In genomic region chr4:147867563-147868449, GRCm38 (mm10) we compare ENCODE assay signal across 8 mouse cellular contexts. TPM values are rescaled to one million over a fixed set of nuclear protein-coding genes. Genes with fewer than 3 reads are reported as not detected.
DNase-seq lines count a peak whose midpoint lies in the region; ATAC-seq and TF ChIP-seq lines count a peak whose summit lies in the region.

No protein-coding gene starts in this region.

- H3K79me2 ChIP-seq in MEL (ENCODE audit: control insufficient read depth, insufficient read depth, low read length, poor library complexity) (peaks cover 24% of the 10 kb centered on the region), macrophage (ENCODE audit: inconsistent target) (peaks cover 49% of the 10 kb centered on the region)

- peaks cover 53% of the 10 kb centered on the region for H3K36me3 ChIP-seq in heart, embryonic 10.5 days
- H3K36me3 ChIP-seq in MEL (ENCODE audit: control insufficient read depth in 1 of 2, insufficient read depth in 2 of 2, low read length in 2 of 2) (no peaks in the 10 kb centered on the region; a peak in 1 of 4 replicates), macrophage (ENCODE audit: inconsistent target) (peaks cover 6% of the 10 kb centered on the region; the same call in 1 of the 2 replicates)
- H3K36me3 ChIP-seq in heart, embryonic 15.5 days: peaks cover 35% of the 10 kb centered on the region

- H3K27ac ChIP-seq in heart, embryonic 10.5 days: peak overlapping the region; percentile 85
- H3K27ac ChIP-seq in MEL (ENCODE audit: control insufficient read depth, low read depth, low read length) (peak overlapping the region; percentile 46), macrophage (peak overlapping the region; percentile 65)
- H3K27ac ChIP-seq in heart, embryonic 15.5 days: peak overlapping the region; percentile 83

- no peaks in the 10 kb centered on the region for H3K9me3 ChIP-seq in heart, embryonic 10.5 days
- no peaks in the 10 kb centered on the region for H3K9me3 ChIP-seq in MEL (replicated peaks; ENCODE audit: insufficient read depth, low read length)
- H3K9me3 ChIP-seq in heart, embryonic 15.5 days (replicated peaks): no peaks in the 10 kb centered on the region

- TF ChIP-seq CTCF in MEL (IDR thresholded peaks at IDR 0.05 in 2 of 3, conservative IDR thresholded peaks at IDR 0.05 in 1 of 3; ENCODE audit: control insufficient read depth in 1 of 3, insufficient read depth in 1 of 3, low read depth in 2 of 3, low read length in 3 of 3, poor library complexity in 1 of 3, severe bottlenecking in 1 of 3): no peak

- 11% methylated on average over 22 of the region's 22 CpGs for WGBS in heart, embryonic 10.5 days
- WGBS in heart, embryonic 15.5 days: 6% methylated on average over 22 of the region's 22 CpGs
- WGBS in macrophage (ENCODE audit: missing documents): 7% methylated on average over 22 of the region's 22 CpGs

- DNase-seq in heart, embryonic 10.5 days (ENCODE audit: low spot score): no peak
- no peak for DNase-seq in heart, postnatal 10 days
- DNase-seq in MEL (ENCODE audit: low read depth, low spot score): peak; percentile 29
- no peak for DNase-seq in thymus, postnatal 0 days (ENCODE audit: low spot score)
- DNase-seq in left cerebral cortex, adult 9 months (ENCODE audit: low spot score in 2 of 2): no peak

- peak overlapping the region; percentile 69 for H3K4me2 ChIP-seq in heart, embryonic 15.5 days

- no peak for ATAC-seq in heart, embryonic 15.5 days (replicated peaks; ENCODE audit: insufficient number of reproducible peaks, insufficient read depth, low FRiP score, low read depth)
- no peak for ATAC-seq in erythroid progenitor cell, adult 5-6 weeks (replicated peaks; ENCODE audit: low FRiP score, poor library complexity, severe bottlenecking)

- peak overlapping the region; percentile 80 for H3K9ac ChIP-seq in MEL (ENCODE audit: control insufficient read depth, low read depth, low read length, poor library complexity, severe bottlenecking)
- H3K9ac ChIP-seq in heart, embryonic 15.5 days: peak overlapping the region; percentile 72

- peak overlapping the region; percentile 89 for H3K4me3 ChIP-seq in heart, embryonic 10.5 days
- H3K4me3 ChIP-seq in MEL (ENCODE audit: control insufficient read depth in 1 of 2, insufficient read depth in 1 of 2, low read depth in 2 of 2, low read length in 2 of 2) (peak overlapping the region; percentile 88 to 94), macrophage (ENCODE audit: inconsistent target) (peak overlapping the region; percentile 90)
- peak overlapping the region; percentile 65 for H3K4me3 ChIP-seq in heart, embryonic 15.5 days

- no peak for TF ChIP-seq EP300 in MEL (IDR thresholded peaks at IDR 0.05; ENCODE audit: low read depth in 1 of 2, low read length in 2 of 2)

- TF ChIP-seq RAD21 in MEL (IDR thresholded peaks at IDR 0.05; ENCODE audit: low read depth, low read length): no peak

- no peak for TF ChIP-seq POLR2A in MEL (IDR thresholded peaks at IDR 0.05; ENCODE audit: control insufficient read depth in 1 of 2, insufficient read depth in 1 of 2, low read depth in 1 of 2, low read length in 2 of 2, poor library complexity in 1 of 2)

- H3K27me3 ChIP-seq in heart, embryonic 10.5 days (ENCODE audit: insufficient read depth, poor library complexity, severe bottlenecking): no peaks in the 10 kb centered on the region
- no peaks in the 10 kb centered on the region for H3K27me3 ChIP-seq in MEL (ENCODE audit: control insufficient read depth in 1 of 2, insufficient read depth in 2 of 2, low read length in 2 of 2)
- no peaks in the 10 kb centered on the region for H3K27me3 ChIP-seq in heart, embryonic 15.5 days

- intact Hi-C loops in heart, postnatal 10 days (cut with DNase I): no loop called here

- H3K4me1 ChIP-seq in heart, embryonic 10.5 days: peaks cover 27% of the 10 kb centered on the region
- H3K4me1 ChIP-seq in MEL (ENCODE audit: control insufficient read depth in 1 of 2, insufficient read depth in 2 of 2, low read length in 2 of 2): peaks cover 5 to 20% of the 10 kb centered on the region in 2 experiments; a peak in 3 of 4 replicates
- peaks cover 25% of the 10 kb centered on the region for H3K4me1 ChIP-seq in heart, embryonic 15.5 days (replicated peaks)

RNA-seq across cellular contexts. Expression of gene Miip, which starts 0.8 kb away (rescaled TPM):
- 36.1 and 49.7 TPM in 2 replicates for polyA plus RNA-seq in heart, embryonic 10.5 days (2016; fragmentation: Nextera tagmentation; extraction: Ambion mirVana)
- 10 to 100 TPM in 1 of 2 experiments, 1 to 10 TPM in 1; 8.8 to 12.4 TPM for total RNA-seq in heart, postnatal 10 days (2021)
- total RNA-seq in MEL (2012; rRNA removed): 19.0 and 22.8 TPM in 2 replicates
- polyA plus RNA-seq in MEL (2012; ENCODE audit: insufficient read depth in 1 of 2, insufficient read length in 2 of 2, low read depth in 1 of 2, low replicate concordance in 2 of 2, missing spikeins in 1 of 2): 10 to 100 TPM in 1 of 2 experiments, not detected in 1; 31.4 TPM
- polyA plus RNA-seq in heart, embryonic 15.5 days (2015; fragmentation: Nextera tagmentation; extraction: Ambion mirVana): 24.1 and 33.0 TPM in 2 replicates
- 100 to 1,000 TPM in 2 of 26 experiments, 10 to 100 TPM in 24; 27.6 to 111 (median 54.3) TPM for total RNA-seq in macrophage (2018; cell fraction: chromatin; rRNA removed)
- 10 to 100 TPM in 8 of 26 experiments, 1 to 10 TPM in 18; 6.3 to 14.5 (median 8.8) TPM for total RNA-seq in macrophage (2018; cell fraction: cytosol; rRNA removed)
- total RNA-seq in macrophage (2018; cell fraction: nucleus; rRNA removed): 10 to 100 TPM; 11.4 to 91.0 (median 42.0) TPM
- 6.2 to 15.8 TPM (median 11.0 TPM) in 3 replicates for polyA plus RNA-seq in macrophage (2018)
- 73.5 and 88.4 TPM in 2 replicates for polyA plus RNA-seq in thymus, postnatal 0 days (2015; fragmentation: Nextera tagmentation; extraction: Ambion mirVana)
- total RNA-seq in erythroid progenitor cell, adult 5-6 weeks (2015; ENCODE audit: low replicate concordance): 134 and 157 TPM in 2 replicates
- 131 and 165 TPM in 2 replicates for total RNA-seq in erythroid progenitor cell, adult 5-6 weeks (2017; ENCODE audit: low replicate concordance)

RNA-seq across cellular contexts. Expression of gene Fv1, which starts 1.0 kb away (rescaled TPM):
- polyA plus RNA-seq in heart, embryonic 10.5 days (2016; fragmentation: Nextera tagmentation; extraction: Ambion mirVana): 8.7 and 8.8 TPM in 2 replicates
- total RNA-seq in heart, postnatal 10 days (2021): 10 to 100 TPM; 11.2 to 14.3 TPM
- 3.0 and 3.8 TPM in 2 replicates for total RNA-seq in MEL (2012; rRNA removed)
- polyA plus RNA-seq in MEL (2012; ENCODE audit: insufficient read depth in 1 of 2, insufficient read length in 2 of 2, low read depth in 1 of 2, low replicate concordance in 2 of 2, missing spikeins in 1 of 2) (1 to 10 TPM in 1 of 2 experiments, not detected in 1; 4.6 TPM), macrophage (2018) (0.62 to 2.3 TPM (median 0.75 TPM) in 3 replicates)
- polyA plus RNA-seq in heart, embryonic 15.5 days (2015; fragmentation: Nextera tagmentation; extraction: Ambion mirVana): 10.0 and 10.2 TPM in 2 replicates
- 10 to 100 TPM in 3 of 26 experiments, 1 to 10 TPM in 23; 1.7 to 15.4 (median 5.0) TPM for total RNA-seq in macrophage (2018; cell fraction: chromatin; rRNA removed)
- 1 to 10 TPM in 10 of 26 experiments, under 1 TPM in 16; 0.29 to 1.6 (median 0.75) TPM for total RNA-seq in macrophage (2018; cell fraction: cytosol; rRNA removed)
- total RNA-seq in macrophage (2018; cell fraction: nucleus; rRNA removed): 10 to 100 TPM in 1 of 26 experiments, 1 to 10 TPM in 23, under 1 TPM in 2; 0.83 to 13.1 (median 3.4) TPM
- 4.7 and 4.9 TPM in 2 replicates for polyA plus RNA-seq in thymus, postnatal 0 days (2015; fragmentation: Nextera tagmentation; extraction: Ambion mirVana)
- total RNA-seq in erythroid progenitor cell, adult 5-6 weeks (2015; ENCODE audit: low replicate concordance): 16.8 and 35.3 TPM in 2 replicates
- total RNA-seq in erythroid progenitor cell, adult 5-6 weeks (2017; ENCODE audit: low replicate concordance): 29.4 and 35.8 TPM in 2 replicates

RNA-seq across cellular contexts. Expression of gene Zfp933, which starts 19.6 kb away (rescaled TPM):
- polyA plus RNA-seq in heart, embryonic 10.5 days (2016; fragmentation: Nextera tagmentation; extraction: Ambion mirVana): 4.7 and 5.4 TPM in 2 replicates
- total RNA-seq in heart, postnatal 10 days (2021): 10 to 100 TPM; 11.2 to 12.4 TPM
- 3.3 and 4.7 TPM in 2 replicates for total RNA-seq in MEL (2012; rRNA removed)
- 100 to 1,000 TPM in 1 of 2 experiments, 1 to 10 TPM in 1; 4.0 to 353 TPM for polyA plus RNA-seq in MEL (2012; ENCODE audit: insufficient read depth in 1 of 2, insufficient read length in 2 of 2, low read depth in 1 of 2, low replicate concordance in 2 of 2, missing spikeins in 1 of 2)
- 3.4 and 4.0 TPM in 2 replicates for polyA plus RNA-seq in heart, embryonic 15.5 days (2015; fragmentation: Nextera tagmentation; extraction: Ambion mirVana)
- 10 to 100 TPM in 24 of 26 experiments, 1 to 10 TPM in 2; 8.3 to 43.0 (median 23.4) TPM for total RNA-seq in macrophage (2018; cell fraction: chromatin; rRNA removed)
- 1 to 10 TPM; 2.1 to 7.8 (median 6.1) TPM for total RNA-seq in macrophage (2018; cell fraction: cytosol; rRNA removed)
- total RNA-seq in macrophage (2018; cell fraction: nucleus; rRNA removed): 10 to 100 TPM in 18 of 26 experiments, 1 to 10 TPM in 8; 7.1 to 39.2 (median 16.1) TPM
- polyA plus RNA-seq in macrophage (2018): 5.4 to 7.7 TPM (median 5.8 TPM) in 3 replicates
- 4.5 and 5.6 TPM in 2 replicates for polyA plus RNA-seq in thymus, postnatal 0 days (2015; fragmentation: Nextera tagmentation; extraction: Ambion mirVana)
- 0.84 and 3.2 TPM in 2 replicates for total RNA-seq in erythroid progenitor cell, adult 5-6 weeks (2015; ENCODE audit: low replicate concordance)
- total RNA-seq in erythroid progenitor cell, adult 5-6 weeks (2017; ENCODE audit: low replicate concordance): 0.98 and 3.0 TPM in 2 replicates

RNA-seq across cellular contexts. Expression of gene Mfn2, which starts 36.7 kb away (rescaled TPM):
- polyA plus RNA-seq in heart, embryonic 10.5 days (2016; fragmentation: Nextera tagmentation; extraction: Ambion mirVana): 65.7 and 126 TPM in 2 replicates
- 100 to 1,000 TPM; 583 to 610 TPM for total RNA-seq in heart, postnatal 10 days (2021)
- total RNA-seq in MEL (2012; rRNA removed): 16.0 and 19.0 TPM in 2 replicates
- polyA plus RNA-seq in MEL (2012; ENCODE audit: insufficient read depth in 1 of 2, insufficient read length in 2 of 2, low read depth in 1 of 2, low replicate concordance in 2 of 2, missing spikeins in 1 of 2) (10 to 100 TPM in 1 of 2 experiments, not detected in 1; 32.8 TPM), macrophage (2018) (28.8 to 35.7 TPM (median 29.8 TPM) in 3 replicates)
- polyA plus RNA-seq in heart, embryonic 15.5 days (2015; fragmentation: Nextera tagmentation; extraction: Ambion mirVana): 141 and 144 TPM in 2 replicates
- 10 to 100 TPM; 11.2 to 44.6 (median 29.1) TPM for total RNA-seq in macrophage (2018; cell fraction: chromatin; rRNA removed)
- total RNA-seq in macrophage (2018; cell fraction: cytosol; rRNA removed): 10 to 100 TPM; 30.0 to 43.9 (median 38.2) TPM
- total RNA-seq in macrophage (2018; cell fraction: nucleus; rRNA removed): 10 to 100 TPM; 17.7 to 45.1 (median 29.2) TPM
- 18.2 and 18.8 TPM in 2 replicates for polyA plus RNA-seq in thymus, postnatal 0 days (2015; fragmentation: Nextera tagmentation; extraction: Ambion mirVana)
- total RNA-seq in erythroid progenitor cell, adult 5-6 weeks (2015; ENCODE audit: low replicate concordance): 15.1 and 18.0 TPM in 2 replicates
- 6.8 and 17.8 TPM in 2 replicates for total RNA-seq in erythroid progenitor cell, adult 5-6 weeks (2017; ENCODE audit: low replicate concordance)

RNA-seq across cellular contexts. Expression of gene Zfp984, which starts 58.2 kb away (rescaled TPM):
- 8.6 and 10.1 TPM in 2 replicates for polyA plus RNA-seq in heart, embryonic 10.5 days (2016; fragmentation: Nextera tagmentation; extraction: Ambion mirVana)
- total RNA-seq in heart, postnatal 10 days (2021): 1 to 10 TPM; 3.4 to 5.2 TPM
- total RNA-seq in MEL (2012; rRNA removed): 1.4 and 2.2 TPM in 2 replicates
- polyA plus RNA-seq in MEL (2012; ENCODE audit: insufficient read depth in 1 of 2, insufficient read length in 2 of 2, low read depth in 1 of 2, low replicate concordance in 2 of 2, missing spikeins in 1 of 2) (under 1 TPM in 1 of 2 experiments, not detected in 1; 0.92 TPM), macrophage (2018) (34.1 to 102 TPM (median 34.9 TPM) in 3 replicates)
- polyA plus RNA-seq in heart, embryonic 15.5 days (2015; fragmentation: Nextera tagmentation; extraction: Ambion mirVana): 8.4 and 9.0 TPM in 2 replicates
- total RNA-seq in macrophage (2018; cell fraction: chromatin; rRNA removed): 10 to 100 TPM in 19 of 26 experiments, 1 to 10 TPM in 7; 3.4 to 49.3 (median 23.3) TPM
- total RNA-seq in macrophage (2018; cell fraction: cytosol; rRNA removed): 10 to 100 TPM; 22.6 to 71.2 (median 50.2) TPM
- 10 to 100 TPM in 25 of 26 experiments, 1 to 10 TPM in 1; 7.8 to 94.8 (median 32.3) TPM for total RNA-seq in macrophage (2018; cell fraction: nucleus; rRNA removed)
- polyA plus RNA-seq in thymus, postnatal 0 days (2015; fragmentation: Nextera tagmentation; extraction: Ambion mirVana): 16.4 TPM in 2 replicates
- 7.2 and 20.1 TPM in 2 replicates for total RNA-seq in erythroid progenitor cell, adult 5-6 weeks (2015; ENCODE audit: low replicate concordance)
- 6.8 and 12.9 TPM in 2 replicates for total RNA-seq in erythroid progenitor cell, adult 5-6 weeks (2017; ENCODE audit: low replicate concordance)
